Mouse (Mus musculus) midbrain, embryonic 15.5 days (tissue): ENCODE data around the gene Poc1a. TPM values are rescaled to one million over a fixed set of nuclear protein-coding genes. Genes with fewer than 3 reads are reported as not detected.
A peak's percentile ranks its signal among the peaks of the same experiment; 100 is the strongest.

Source experiments
- ATAC-seq: fragments of 200-750 bp; cut with Nextera tagmentation; replicated peaks from 2 replicates; pipeline ENCODE4 v1.8.0; 2017; ENCODE audit warnings: moderate TSS enrichment
- H3K27ac ChIP-seq: fragments of 300-500 bp; sonication (generic); 2 replicates; pipeline ENCODE4 v1.5.1; 2015; ENCODE audit warnings: mild to moderate bottlenecking, inconsistent platforms
- H3K27me3 ChIP-seq: fragments of 300-500 bp; sonication (generic); replicated peaks from 2 replicates; pipeline ENCODE4 v1.6.1; 2015; ENCODE audit warnings: inconsistent platforms
- H3K36me3 ChIP-seq: fragments of 300-500 bp; sonication (generic); replicated peaks from 2 replicates; pipeline ENCODE4 v1.6.1; 2015; ENCODE audit warnings: inconsistent platforms
- H3K4me1 ChIP-seq: fragments of 300-500 bp; sonication (generic); 2 replicates; pipeline ENCODE4 v1.6.1; 2015; ENCODE audit warnings: inconsistent platforms
- H3K4me2 ChIP-seq: fragments of 300-500 bp; sonication (generic); 2 replicates; pipeline ENCODE4 v1.6.1; 2015; ENCODE audit warnings: inconsistent platforms, mild to moderate bottlenecking, moderate library complexity
- H3K4me3 ChIP-seq: fragments of 300-500 bp; sonication (generic); 2 replicates; pipeline ENCODE4 v1.5.1; 2015; ENCODE audit warnings: mild to moderate bottlenecking, inconsistent platforms
- H3K9ac ChIP-seq: fragments of 300-500 bp; sonication (generic); 2 replicates; pipeline ENCODE4 v1.6.1; 2015; ENCODE audit warnings: mild to moderate bottlenecking, inconsistent platforms
- H3K9me3 ChIP-seq: fragments of 300-500 bp; sonication (generic); 2 replicates; pipeline ENCODE4 v1.6.1; 2016; ENCODE audit warnings: inconsistent platforms
- WGBS: fragments of 180-500 bp; shearing (Covaris S2); methylation state at CpG from one replicate; pipeline ENCODE4 v1.1.7; 2015; ENCODE audit warnings: mixed read lengths; 5-methylcytosine and 5-hydroxymethylcytosine counted together
- polyA plus RNA-seq: library from polyadenylated mRNA; unstranded; fragments of >200 nt; fragmentation: Nextera tagmentation; extraction: Ambion mirVana; gene quantifications from 2 replicates; pipeline ENCODE4 v1.2.1, GENCODE M21; 2015

Gene Poc1a
- polyA plus RNA-seq, 1 experiment from 2014 or later: 9.1 TPM

DNA sequence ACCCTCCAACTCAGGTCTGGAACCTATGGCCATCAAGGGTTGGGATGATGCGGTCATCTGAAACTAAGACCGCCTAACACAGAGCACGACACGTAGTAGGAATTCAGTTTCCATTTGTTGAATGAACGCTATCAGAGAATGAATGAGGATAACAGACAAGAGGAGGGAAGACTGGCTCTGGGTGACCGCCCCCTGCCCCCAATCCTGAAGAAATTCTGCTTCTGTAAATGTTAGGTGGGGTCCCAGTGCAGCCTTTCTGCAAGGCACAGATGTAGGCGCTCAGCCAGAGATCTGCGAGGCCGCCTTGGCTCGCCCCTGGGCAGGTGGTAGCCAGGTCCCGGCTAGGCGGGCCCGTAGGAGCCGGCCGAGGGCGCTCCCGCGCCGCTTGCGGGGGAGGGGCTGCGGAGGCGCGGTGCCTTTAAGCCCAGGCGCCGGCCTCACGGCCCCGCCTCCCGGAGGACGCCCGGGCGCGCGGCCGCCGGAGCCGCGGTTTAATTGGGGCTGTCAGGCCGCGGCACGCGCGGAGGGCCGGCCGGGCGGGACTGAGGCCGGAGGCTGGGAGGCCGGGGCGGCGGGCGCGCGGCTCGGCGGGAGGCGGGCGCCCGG is 87.4 kb downstream of the Poc1a start, which contains the start of gene Dusp7:
Gene Dusp7, plus strand, starts transcription at position 521 of the 606 bp plus-strand sequence.
- ATAC-seq: peak; percentile 80
- Histone ChIP-seq H3K27me3 (0 out of 2 replicates have a peak, but pooled peaks cover 4% of the 10 kb centered on the region), H3K9ac (peak within 1 kb of the TSS; percentile 79), H3K27ac (peak within 1 kb of the TSS; percentile 97), H3K4me2 (peak within 1 kb of the TSS; percentile 93), H3K4me3 (peak within 1 kb of the TSS; percentile 92), H3K4me1 (peaks cover 39% of the 10 kb centered on the region), H3K9me3 (no peaks in the 10 kb centered on the region), H3K36me3 (peaks cover 7% of the 10 kb centered on the region; the same call in 1 of the 2 replicates)
- WGBS: 1% methylated on average over 47 of the region's 57 CpGs

DNA sequence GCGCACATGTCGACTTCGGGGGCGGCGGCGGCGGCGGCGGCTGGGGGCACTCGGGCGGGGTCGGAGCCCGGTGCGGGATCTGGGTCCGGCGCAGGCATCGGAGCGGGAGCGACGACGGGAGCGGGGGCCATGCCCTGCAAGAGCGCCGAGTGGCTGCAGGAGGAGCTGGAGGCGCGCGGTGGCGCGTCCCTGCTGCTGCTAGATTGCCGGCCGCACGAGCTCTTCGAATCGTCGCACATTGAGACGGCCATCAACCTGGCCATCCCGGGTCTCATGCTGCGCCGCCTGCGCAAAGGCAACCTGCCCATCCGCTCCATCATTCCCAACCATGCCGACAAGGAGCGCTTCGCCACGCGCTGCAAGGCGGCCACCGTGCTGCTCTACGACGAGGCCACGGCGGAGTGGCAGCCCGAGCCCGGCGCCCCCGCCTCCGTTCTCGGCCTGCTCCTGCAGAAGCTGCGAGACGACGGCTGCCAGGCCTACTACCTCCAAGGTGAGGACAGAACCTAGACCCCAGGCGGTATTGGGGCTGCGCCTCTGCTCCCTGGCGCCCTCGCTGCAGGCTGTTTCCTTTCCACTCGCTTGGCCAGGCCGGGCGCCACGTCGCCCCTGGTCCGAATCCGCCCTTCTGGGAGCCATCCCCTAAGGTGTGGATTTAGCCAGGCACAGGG is 88.1 kb downstream of the Poc1a start:
- H3K27ac ChIP-seq: peak overlapping the region; percentile 97
- ATAC-seq: peak; percentile 15

GRCm38 (mm10) chr9:106369801-106370485 is 89.1 kb downstream of the Poc1a start:
- Histone ChIP-seq H3K27me3 (0 out of 2 replicates have a peak, but pooled peaks cover 4% of the 10 kb centered on the region), H3K27ac (peak overlapping the region; percentile 97), H3K9ac (peak overlapping the region; percentile 79), H3K36me3 (peaks cover 15% of the 10 kb centered on the region; the same call in 1 of the 2 replicates), H3K9me3 (no peaks in the 10 kb centered on the region), H3K4me3 (peak overlapping the region; percentile 92), H3K4me1 (peaks cover 39% of the 10 kb centered on the region), H3K4me2 (peak overlapping the region; percentile 93)
- ATAC-seq: no peak
- 7% methylated on average over 11 of the region's 11 CpGs for WGBS

More for the DNA sequence above, 88.1 kb downstream of the Poc1a start:
- H3K36me3 ChIP-seq: peaks cover 13% of the 10 kb centered on the region; the same call in 1 of the 2 replicates
- H3K9ac ChIP-seq: peak overlapping the region; percentile 79
- under 1% methylated on average over 69 of the region's 72 CpGs for WGBS
- H3K27me3 ChIP-seq: 0 out of 2 replicates have a peak, but pooled peaks cover 4% of the 10 kb centered on the region
- peak overlapping the region; percentile 93 for H3K4me2 ChIP-seq
- peak overlapping the region; percentile 92 for H3K4me3 ChIP-seq
- H3K9me3 ChIP-seq: no peaks in the 10 kb centered on the region
- peaks cover 39% of the 10 kb centered on the region for H3K4me1 ChIP-seq

GRCm38 (mm10) chr9:106370620-106371383 is 89.9 kb downstream of the Poc1a start:
- ATAC-seq: no peak
- WGBS: 89% methylated on average over 30 of the region's 30 CpGs
- peaks cover 15% of the 10 kb centered on the region; the same call in 1 of the 2 replicates for H3K36me3 ChIP-seq
- no peaks in the 10 kb centered on the region for H3K9me3 ChIP-seq
- peak overlapping the region; percentile 92 for H3K4me3 ChIP-seq
- peak overlapping the region; percentile 93 for H3K4me2 ChIP-seq
- H3K27ac ChIP-seq: no peak overlapping the region
- 0 out of 2 replicates have a peak, but pooled peaks cover 4% of the 10 kb centered on the region for H3K27me3 ChIP-seq
- peak overlapping the region; percentile 79 for H3K9ac ChIP-seq
- peaks cover 39% of the 10 kb centered on the region for H3K4me1 ChIP-seq

DNA sequence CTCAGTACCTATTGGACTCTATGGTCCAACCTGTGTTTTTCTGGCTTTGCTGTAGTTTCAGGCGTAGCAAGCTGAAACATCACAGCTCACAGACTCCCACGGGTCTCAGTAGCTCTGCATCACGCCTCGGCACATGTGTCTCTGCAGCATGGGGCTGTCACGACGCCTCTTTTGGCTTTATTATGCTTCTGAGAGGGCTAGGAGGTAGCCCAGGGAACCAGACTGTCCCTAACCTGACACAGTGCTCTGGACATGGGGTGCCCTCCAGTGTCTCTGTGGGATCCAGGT is 90.5 kb downstream of the Poc1a start:
- peaks cover 39% of the 10 kb centered on the region for H3K4me1 ChIP-seq
- no peaks in the 10 kb centered on the region for H3K9me3 ChIP-seq
- WGBS: 68% methylated on average over 6 of the region's 6 CpGs
- H3K9ac ChIP-seq: peak overlapping the region; percentile 2; the same call in 1 of the 2 replicates
- H3K27me3 ChIP-seq: 0 out of 2 replicates have a peak, but pooled peaks cover under 1% of the 10 kb centered on the region
- no peak for ATAC-seq
- peak overlapping the region; percentile 93 for H3K4me2 ChIP-seq
- H3K4me3 ChIP-seq: peak overlapping the region; percentile 6; the same call in 1 of the 2 replicates
- peaks cover 15% of the 10 kb centered on the region; the same call in 1 of the 2 replicates for H3K36me3 ChIP-seq
- no peak overlapping the region for H3K27ac ChIP-seq

- H3K4me3 ChIP-seq: no peak overlapping the region
- no peak for ATAC-seq
- no peaks in the 10 kb centered on the region for H3K9me3 ChIP-seq
- peaks cover 15% of the 10 kb centered on the region; the same call in 1 of the 2 replicates for H3K36me3 ChIP-seq
- H3K27ac ChIP-seq: no peak overlapping the region
- H3K27me3 ChIP-seq: no peaks in the 10 kb centered on the region
- H3K4me2 ChIP-seq: peak overlapping the region; percentile 93
- H3K9ac ChIP-seq: peak overlapping the region; percentile 2; the same call in 1 of the 2 replicates
- H3K4me1 ChIP-seq: peaks cover 39% of the 10 kb centered on the region
- WGBS: 36% methylated on average over 6 of the region's 6 CpGs
Observed at GRCm38 (mm10) chr9:106371776-106372175, 90.9 kb downstream of the Poc1a start.

- H3K27ac ChIP-seq: no peak overlapping the region
- H3K36me3 ChIP-seq: peaks cover 21% of the 10 kb centered on the region
- H3K27me3 ChIP-seq: no peaks in the 10 kb centered on the region
- no peaks in the 10 kb centered on the region for H3K9me3 ChIP-seq
- no peak overlapping the region for H3K4me3 ChIP-seq
- 0 out of 2 replicates have a peak overlapping the region, but pooled peaks have one; percentile 2 for H3K9ac ChIP-seq
- WGBS: 93% methylated on average over 11 of the region's 11 CpGs
- peaks cover 34% of the 10 kb centered on the region for H3K4me1 ChIP-seq
- no peak for ATAC-seq
- H3K4me2 ChIP-seq: no peak overlapping the region
Observed at GRCm38 (mm10) chr9:106372431-106373412, 91.9 kb downstream of the Poc1a start.

GRCm38 (mm10) chr9:106373973-106374372 is 93.1 kb downstream of the Poc1a start:
- ATAC-seq: no peak
- Histone ChIP-seq H3K36me3 (peaks cover 21% of the 10 kb centered on the region), H3K9me3 (no peaks in the 10 kb centered on the region), H3K4me1 (peaks cover 34% of the 10 kb centered on the region), H3K4me3 (no peak overlapping the region), H3K27ac (no peak overlapping the region), H3K27me3 (no peaks in the 10 kb centered on the region), H3K9ac (no peak overlapping the region), H3K4me2 (no peak overlapping the region)
- WGBS: 81% methylated on average over 7 of the region's 7 CpGs

DNA sequence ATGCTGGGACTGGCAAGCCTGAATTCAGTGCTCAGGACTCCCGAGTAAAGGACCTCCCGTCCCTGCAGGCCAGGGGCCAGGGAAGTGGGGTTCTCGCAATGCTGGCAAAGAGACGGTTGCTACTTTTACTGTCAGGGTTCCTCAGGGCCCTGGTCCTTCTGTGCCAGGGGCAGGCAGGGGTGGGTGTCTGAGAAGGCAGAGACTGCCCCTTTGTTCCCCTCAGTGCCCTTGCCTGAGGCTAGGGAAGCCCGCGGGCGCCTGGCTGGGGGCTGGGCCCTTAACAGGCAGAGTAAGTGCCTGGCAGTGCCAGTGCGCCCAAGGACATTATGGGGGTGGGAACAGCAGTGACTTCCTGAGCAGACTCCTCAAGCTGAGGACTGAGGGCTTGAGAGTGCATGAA is 96.4 kb downstream of the Poc1a start:
- no peak overlapping the region for H3K4me3 ChIP-seq

DNA sequence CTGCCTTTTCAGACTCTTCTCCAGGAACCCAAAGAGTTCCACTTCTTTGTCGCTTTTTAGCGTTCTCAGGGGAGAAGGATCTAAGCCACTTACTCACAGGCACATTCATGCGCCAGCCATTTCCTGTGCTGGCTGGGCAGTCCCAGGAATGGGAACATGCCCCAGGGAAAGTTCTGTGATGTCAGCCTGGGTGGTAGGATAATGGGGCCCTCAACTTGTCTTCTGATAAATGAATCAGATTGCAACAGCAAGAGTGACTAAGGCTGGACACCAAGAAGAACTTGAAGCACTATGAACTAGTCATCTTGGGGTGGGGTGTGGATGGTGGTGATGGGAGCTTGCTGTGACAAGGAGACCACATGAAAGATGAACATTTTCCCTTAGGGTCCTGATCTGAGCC is 97.2 kb downstream of the Poc1a start:
- Histone ChIP-seq H3K36me3 (peaks cover 14% of the 10 kb centered on the region), H3K27me3 (no peaks in the 10 kb centered on the region), H3K4me2 (no peak overlapping the region), H3K4me1 (peaks cover 4% of the 10 kb centered on the region; the same call in 1 of the 2 replicates), H3K9me3 (no peaks in the 10 kb centered on the region), H3K9ac (no peak overlapping the region), H3K27ac (no peak overlapping the region), H3K4me3 (no peak overlapping the region)
- no peak for ATAC-seq
- WGBS: 91% methylated on average over 3 of the region's 3 CpGs

More for the DNA sequence above, 96.4 kb downstream of the Poc1a start:
- H3K27ac ChIP-seq: no peak overlapping the region
- H3K9ac ChIP-seq: no peak overlapping the region
- H3K4me1 ChIP-seq: peaks cover 9% of the 10 kb centered on the region; the same call in 1 of the 2 replicates
- no peaks in the 10 kb centered on the region for H3K27me3 ChIP-seq
- 84% methylated on average over 8 of the region's 8 CpGs for WGBS
- no peaks in the 10 kb centered on the region for H3K9me3 ChIP-seq
- peaks cover 18% of the 10 kb centered on the region for H3K36me3 ChIP-seq
- no peak for ATAC-seq
- no peak overlapping the region for H3K4me2 ChIP-seq

- peaks cover 9% of the 10 kb centered on the region; the same call in 1 of the 2 replicates for H3K4me1 ChIP-seq
- H3K4me2 ChIP-seq: no peak overlapping the region
- no peaks in the 10 kb centered on the region for H3K27me3 ChIP-seq
- no peak overlapping the region for H3K27ac ChIP-seq
- 72% methylated on average over 9 of the region's 9 CpGs for WGBS
- H3K4me3 ChIP-seq: no peak overlapping the region
- peaks cover 10% of the 10 kb centered on the region for H3K36me3 ChIP-seq
- no peaks in the 10 kb centered on the region for H3K9me3 ChIP-seq
- no peak overlapping the region for H3K9ac ChIP-seq
- no peak for ATAC-seq
Observed at GRCm38 (mm10) chr9:106378753-106379152, 97.9 kb downstream of the Poc1a start.
